Mouse (Mus musculus): ENCODE measurements around the gene Ranbp17. TPM values are rescaled to one million over a fixed set of nuclear protein-coding genes. Genes with fewer than 3 reads are reported as not detected.
A peak's percentile ranks its signal among the peaks of the same experiment; 100 is the strongest.

Ranbp17 gene
- polyA plus RNA-seq, 1 experiment from 2014 or later, result 7.5 TPM

DNA sequence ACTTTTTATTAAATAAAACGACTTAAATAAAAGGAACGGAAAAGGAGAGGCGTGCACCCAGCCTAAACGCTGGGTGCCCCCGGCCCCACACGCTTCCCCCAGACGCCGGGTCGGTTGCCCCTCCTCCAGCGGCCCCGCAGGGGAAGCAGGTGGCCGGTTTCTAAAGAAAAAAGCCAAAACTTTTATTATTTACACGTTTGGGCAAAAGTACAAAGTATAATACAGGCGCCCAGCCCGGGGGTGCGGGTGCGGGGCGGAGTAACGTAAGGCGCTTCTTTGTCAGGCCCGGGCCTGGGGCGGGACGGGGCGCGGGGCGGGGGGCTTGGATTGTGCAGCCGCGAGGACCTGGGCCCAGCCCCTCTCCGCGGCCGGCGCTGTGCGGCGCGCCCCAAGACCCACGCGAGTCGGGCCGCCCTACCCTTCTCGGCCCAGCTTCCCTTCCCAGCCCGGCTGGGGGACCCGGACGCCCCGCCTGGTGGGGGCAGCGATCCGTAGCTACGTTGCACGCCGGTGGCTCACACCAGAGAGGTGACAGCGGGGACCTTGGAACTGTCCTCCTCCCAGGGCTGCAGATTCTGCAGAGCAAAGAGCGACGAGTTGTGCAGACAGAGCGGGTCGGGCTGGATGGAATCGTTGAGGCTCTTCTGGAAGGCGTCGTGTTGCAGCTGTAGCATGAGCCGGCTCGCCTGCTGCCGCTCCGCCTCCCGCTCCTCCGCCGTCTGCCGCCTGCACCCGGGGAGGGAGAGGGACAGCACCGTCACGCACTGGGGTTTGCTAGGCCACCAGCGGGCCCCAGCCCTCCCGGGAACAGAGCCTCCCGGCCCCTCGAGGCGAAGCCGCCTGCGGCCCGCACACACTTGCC, 312.6 kb downstream of the Ranbp17 start:
- Histone ChIP-seq H3K4me1 (ENCODE audit: control insufficient read depth, insufficient read depth, low read length) (peaks cover 20% of the 10 kb centered on the region), H3K4me2 (peak overlapping the region; percentile 61), H3K27ac (ENCODE audit: low read depth, low read length) (no peak overlapping the region), H3K4me3 (ENCODE audit: low read depth, low read length) (peak overlapping the region; percentile 30), H3K36me3 (ENCODE audit: control insufficient read depth, insufficient read depth, low read length) (no peaks in the 10 kb centered on the region), H3K9me3 (replicated peaks; ENCODE audit: control insufficient read depth, low read length) (peaks cover 3% of the 10 kb centered on the region; the same call in 1 of the 2 replicates), H3K27me3 (ENCODE audit: control insufficient read depth, insufficient read depth, low read length) (peaks cover 94% of the 10 kb centered on the region), H3K9ac (ENCODE audit: low read depth, low read length) (no peak overlapping the region)
- peak; percentile 24; the same call in 1 of the 2 replicates for ATAC-seq (replicated peaks; ENCODE audit: insufficient number of reproducible peaks, low FRiP score, low TSS enrichment)
- WGBS (ENCODE audit: insufficient replicate concordance), result under 1% methylated on average over 76 of the region's 76 CpGs

DNA sequence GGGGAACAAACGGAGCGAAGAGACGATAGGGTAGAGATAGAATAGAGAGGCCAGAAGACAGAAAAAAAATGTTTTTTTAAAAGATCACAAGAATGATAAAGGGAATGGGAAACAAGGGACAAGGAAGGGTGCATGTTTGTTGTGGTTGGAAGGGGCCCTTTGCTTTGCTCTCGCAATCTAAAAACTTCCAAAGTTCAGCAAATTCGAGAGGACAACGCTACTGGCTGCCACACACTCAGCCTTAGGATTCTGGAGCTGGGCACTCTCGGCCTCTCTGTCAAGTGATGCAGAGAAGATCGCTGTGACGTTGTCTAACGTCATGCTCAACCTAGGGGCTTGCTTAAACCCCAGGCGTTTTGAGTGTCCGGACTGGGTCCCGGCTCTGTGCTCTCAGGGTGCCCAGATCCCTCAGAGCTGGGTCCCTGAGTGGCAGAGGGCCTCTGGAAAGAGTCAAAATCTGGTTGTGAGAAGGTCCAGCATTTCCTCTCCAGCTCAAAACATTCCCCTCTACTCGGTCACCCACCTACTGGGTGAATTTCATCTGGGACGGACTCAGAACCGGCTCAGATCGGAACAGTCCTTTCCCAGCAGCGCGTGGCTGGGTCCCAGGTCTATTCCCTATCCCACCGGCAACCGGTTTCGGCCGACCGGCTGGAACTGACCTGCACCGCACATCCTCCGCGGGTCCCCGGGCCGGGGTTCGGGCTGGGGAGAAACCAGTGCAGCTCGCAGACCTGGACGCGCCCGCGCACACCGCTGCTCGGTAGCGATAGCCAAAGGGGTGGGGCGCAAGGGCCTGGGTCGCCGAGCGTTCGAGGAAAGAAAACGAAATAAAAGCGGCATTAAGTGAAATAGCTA, 313.4 kb downstream of the Ranbp17 start:
- peaks cover 94% of the 10 kb centered on the region for H3K27me3 ChIP-seq (ENCODE audit: control insufficient read depth, insufficient read depth, low read length)
- no peaks in the 10 kb centered on the region for H3K36me3 ChIP-seq (ENCODE audit: control insufficient read depth, insufficient read depth, low read length)
- H3K4me1 ChIP-seq (ENCODE audit: control insufficient read depth, insufficient read depth, low read length), result peaks cover 20% of the 10 kb centered on the region
- no peak overlapping the region for H3K27ac ChIP-seq (ENCODE audit: low read depth, low read length)
- no peak for ATAC-seq (replicated peaks; ENCODE audit: insufficient number of reproducible peaks, low FRiP score, low TSS enrichment)
- H3K4me3 ChIP-seq (ENCODE audit: low read depth, low read length), result peak overlapping the region; percentile 30
- 1% methylated on average over 45 of the region's 45 CpGs for WGBS (ENCODE audit: insufficient replicate concordance)
- peak overlapping the region; percentile 61 for H3K4me2 ChIP-seq
- peaks cover 3% of the 10 kb centered on the region; the same call in 1 of the 2 replicates for H3K9me3 ChIP-seq (replicated peaks; ENCODE audit: control insufficient read depth, low read length)
- no peak overlapping the region for H3K9ac ChIP-seq (ENCODE audit: low read depth, low read length)

DNA sequence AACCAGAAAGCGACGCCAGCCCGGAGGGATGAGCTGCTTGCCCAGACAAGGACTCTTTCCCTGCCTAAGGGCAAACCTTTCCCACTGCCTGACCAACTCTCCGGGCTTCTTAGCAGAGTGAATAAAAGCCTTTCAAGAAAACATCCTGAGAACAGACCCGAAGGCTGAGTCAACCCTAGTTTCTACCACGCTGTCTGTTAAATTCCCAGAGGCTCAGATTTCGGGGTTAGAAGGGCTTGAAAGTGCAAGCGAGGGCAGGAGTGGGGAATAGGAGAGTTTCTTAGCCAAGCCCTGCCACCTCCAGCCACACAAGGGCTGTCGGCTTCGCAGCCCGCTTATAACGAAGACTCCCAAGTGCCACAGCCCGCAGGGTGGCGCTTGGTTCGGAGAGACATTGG, 314.4 kb downstream of the Ranbp17 start:
- no peak overlapping the region for H3K27ac ChIP-seq (ENCODE audit: low read depth, low read length)
- no peaks in the 10 kb centered on the region for H3K36me3 ChIP-seq (ENCODE audit: control insufficient read depth, insufficient read depth, low read length)
- H3K9me3 ChIP-seq (replicated peaks; ENCODE audit: control insufficient read depth, low read length), result peaks cover 3% of the 10 kb centered on the region; the same call in 1 of the 2 replicates
- no peak for ATAC-seq (replicated peaks; ENCODE audit: insufficient number of reproducible peaks, low FRiP score, low TSS enrichment)
- no peak overlapping the region for H3K4me2 ChIP-seq
- H3K4me3 ChIP-seq (ENCODE audit: low read depth, low read length), result no peak overlapping the region
- WGBS (ENCODE audit: insufficient replicate concordance), result 2% methylated on average over 15 of the region's 15 CpGs
- H3K27me3 ChIP-seq (ENCODE audit: control insufficient read depth, insufficient read depth, low read length), result peaks cover 88% of the 10 kb centered on the region
- peaks cover 20% of the 10 kb centered on the region for H3K4me1 ChIP-seq (ENCODE audit: control insufficient read depth, insufficient read depth, low read length)
- H3K9ac ChIP-seq (ENCODE audit: low read depth, low read length), result no peak overlapping the region

DNA sequence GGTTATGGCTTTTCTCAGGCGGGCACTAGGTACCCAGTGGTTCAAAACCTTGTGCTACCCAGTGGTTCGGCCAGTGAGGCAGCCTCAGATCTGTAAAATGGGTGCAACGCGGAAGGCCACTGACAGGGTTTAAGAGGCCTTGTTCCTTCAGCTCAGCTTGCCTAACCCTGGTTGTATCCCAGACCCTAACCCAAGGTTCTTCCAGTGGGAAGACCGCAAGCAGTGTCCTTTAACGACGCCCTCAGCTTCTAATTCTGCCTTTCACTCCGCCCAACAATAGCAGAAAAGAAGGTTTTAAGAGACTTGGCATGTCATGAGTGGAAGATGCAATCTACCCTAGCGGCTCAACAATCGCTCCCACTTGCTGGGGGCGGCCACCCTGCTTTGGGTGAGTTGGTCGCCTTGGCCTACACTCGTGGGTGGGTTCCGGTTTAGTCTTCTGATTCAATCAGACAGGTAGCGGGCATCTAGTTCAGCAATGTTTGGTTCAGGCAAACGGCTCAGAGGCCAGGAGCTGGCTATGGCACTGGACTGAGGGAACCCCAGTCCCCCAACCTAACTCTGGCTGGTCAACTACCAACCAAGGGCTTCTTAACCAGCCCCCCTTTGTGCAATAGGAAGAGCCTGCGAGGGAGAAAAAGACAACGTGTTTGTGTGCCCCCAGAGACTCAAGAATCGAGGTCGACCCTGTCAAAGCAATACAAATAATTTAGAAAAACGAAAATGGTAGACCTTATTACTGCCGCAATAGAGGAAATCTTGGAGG, 315.0 kb downstream of the Ranbp17 start:
- Histone ChIP-seq H3K9ac (ENCODE audit: low read depth, low read length) (no peak overlapping the region), H3K4me1 (ENCODE audit: control insufficient read depth, insufficient read depth, low read length) (peaks cover 20% of the 10 kb centered on the region), H3K27me3 (ENCODE audit: control insufficient read depth, insufficient read depth, low read length) (peaks cover 89% of the 10 kb centered on the region), H3K9me3 (replicated peaks; ENCODE audit: control insufficient read depth, low read length) (peaks cover 3% of the 10 kb centered on the region; the same call in 1 of the 2 replicates), H3K4me3 (ENCODE audit: low read depth, low read length) (no peak overlapping the region), H3K36me3 (ENCODE audit: control insufficient read depth, insufficient read depth, low read length) (no peaks in the 10 kb centered on the region), H3K27ac (ENCODE audit: low read depth, low read length) (no peak overlapping the region), H3K4me2 (no peak overlapping the region)
- ATAC-seq (replicated peaks; ENCODE audit: insufficient number of reproducible peaks, low FRiP score, low TSS enrichment), result no peak
- WGBS (ENCODE audit: insufficient replicate concordance), result 20% methylated on average over 22 of the region's 22 CpGs

DNA sequence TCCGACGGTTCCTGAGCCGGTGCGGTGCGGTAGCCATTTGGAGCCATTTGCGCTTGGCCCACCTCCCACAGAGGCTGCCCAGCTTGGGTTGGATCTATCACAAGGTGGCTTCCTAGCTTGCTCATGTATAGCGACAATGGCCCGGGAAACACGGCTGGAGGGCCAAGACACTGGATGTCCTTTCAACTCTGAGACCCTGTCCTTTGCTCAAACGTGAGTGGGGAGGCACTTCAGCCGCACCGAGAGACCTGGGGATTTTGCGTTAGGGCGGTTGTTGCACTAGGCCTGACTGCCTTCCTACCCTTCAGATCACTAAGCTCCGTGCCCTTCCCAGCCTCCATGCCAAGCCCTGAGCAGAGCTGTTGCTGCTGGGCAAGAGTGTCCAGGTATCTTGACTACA, 315.9 kb downstream of the Ranbp17 start:
- no peak overlapping the region for H3K27ac ChIP-seq (ENCODE audit: low read depth, low read length)
- ATAC-seq (replicated peaks; ENCODE audit: insufficient number of reproducible peaks, low FRiP score, low TSS enrichment), result no peak

DNA sequence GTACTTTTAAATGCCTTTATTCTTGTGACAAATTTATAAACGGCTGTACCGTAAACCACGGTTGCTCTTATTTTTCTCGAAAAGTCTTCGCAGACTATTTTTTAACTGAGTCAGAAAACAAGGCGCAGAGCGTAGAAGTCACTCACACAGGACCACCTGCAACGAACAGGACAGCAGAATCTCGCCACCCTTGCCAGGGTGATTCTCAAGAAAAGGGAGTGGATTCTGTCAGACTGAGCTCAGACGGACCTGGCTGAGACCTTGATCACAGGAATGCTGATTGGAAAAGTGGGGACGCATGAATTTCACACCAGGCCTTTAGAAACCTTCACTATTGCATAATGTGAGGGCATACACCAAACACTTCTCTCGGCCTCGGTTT, 316.4 kb downstream of the Ranbp17 start:
- Histone ChIP-seq H3K9me3 (replicated peaks; ENCODE audit: control insufficient read depth, low read length) (peaks cover 3% of the 10 kb centered on the region; the same call in 1 of the 2 replicates), H3K27ac (ENCODE audit: low read depth, low read length) (no peak overlapping the region), H3K4me1 (ENCODE audit: control insufficient read depth, insufficient read depth, low read length) (peaks cover 10% of the 10 kb centered on the region), H3K9ac (ENCODE audit: low read depth, low read length) (no peak overlapping the region), H3K4me2 (no peak overlapping the region), H3K27me3 (ENCODE audit: control insufficient read depth, insufficient read depth, low read length) (peaks cover 83% of the 10 kb centered on the region), H3K36me3 (ENCODE audit: control insufficient read depth, insufficient read depth, low read length) (no peaks in the 10 kb centered on the region), H3K4me3 (ENCODE audit: low read depth, low read length) (no peak overlapping the region)
- no peak for ATAC-seq (replicated peaks; ENCODE audit: insufficient number of reproducible peaks, low FRiP score, low TSS enrichment)
- 27% methylated on average over 13 of the region's 13 CpGs for WGBS (ENCODE audit: insufficient replicate concordance)

More for the DNA sequence above, 315.9 kb downstream of the Ranbp17 start:
- Histone ChIP-seq H3K36me3 (ENCODE audit: control insufficient read depth, insufficient read depth, low read length) (no peaks in the 10 kb centered on the region), H3K27me3 (ENCODE audit: control insufficient read depth, insufficient read depth, low read length) (peaks cover 88% of the 10 kb centered on the region), H3K4me2 (no peak overlapping the region), H3K4me3 (ENCODE audit: low read depth, low read length) (no peak overlapping the region), H3K4me1 (ENCODE audit: control insufficient read depth, insufficient read depth, low read length) (peaks cover 12% of the 10 kb centered on the region), H3K9me3 (replicated peaks; ENCODE audit: control insufficient read depth, low read length) (peaks cover 3% of the 10 kb centered on the region; the same call in 1 of the 2 replicates), H3K9ac (ENCODE audit: low read depth, low read length) (no peak overlapping the region)
- 19% methylated on average over 15 of the region's 15 CpGs for WGBS (ENCODE audit: insufficient replicate concordance)

DNA sequence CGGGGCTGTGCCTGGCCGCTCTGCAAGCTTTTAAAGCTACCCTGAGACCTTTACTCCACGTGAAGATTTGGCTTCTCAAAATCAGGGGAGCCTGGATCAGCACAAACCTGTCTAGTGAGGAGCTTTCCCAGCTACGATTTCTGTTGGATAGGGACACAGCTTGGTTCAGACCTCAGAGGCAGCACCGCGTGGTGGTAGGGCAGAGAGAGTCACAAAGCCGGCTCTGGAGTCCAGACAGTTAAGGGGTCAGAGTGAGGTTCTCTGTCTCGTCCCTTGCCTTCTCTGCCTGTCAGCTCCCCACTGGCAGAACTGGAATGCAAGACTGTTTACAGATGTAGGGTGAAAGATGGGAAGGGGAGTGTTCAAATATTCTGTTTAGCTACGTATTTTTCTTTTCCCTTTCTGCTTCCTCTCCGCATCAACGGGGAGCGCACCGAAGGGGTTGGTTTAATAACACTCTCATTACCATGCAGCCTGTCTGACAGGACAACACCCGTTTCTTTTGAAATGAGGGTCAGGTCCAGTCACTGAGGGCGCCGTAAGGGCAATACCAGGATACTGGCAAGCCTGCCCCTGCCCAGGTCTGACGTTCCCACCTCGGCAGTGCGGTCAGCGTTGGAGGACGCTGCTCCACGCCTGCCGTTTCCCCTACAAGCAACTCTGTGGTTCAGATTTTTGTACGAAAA, 317.0 kb downstream of the Ranbp17 start:
- H3K4me3 ChIP-seq (ENCODE audit: low read depth, low read length), result no peak overlapping the region
- no peaks in the 10 kb centered on the region for H3K36me3 ChIP-seq (ENCODE audit: control insufficient read depth, insufficient read depth, low read length)
- no peak for ATAC-seq (replicated peaks; ENCODE audit: insufficient number of reproducible peaks, low FRiP score, low TSS enrichment)
- H3K27ac ChIP-seq (ENCODE audit: low read depth, low read length), result no peak overlapping the region
- no peak overlapping the region for H3K9ac ChIP-seq (ENCODE audit: low read depth, low read length)
- peaks cover 82% of the 10 kb centered on the region for H3K27me3 ChIP-seq (ENCODE audit: control insufficient read depth, insufficient read depth, low read length)
- no peak overlapping the region for H3K4me2 ChIP-seq
- H3K9me3 ChIP-seq (replicated peaks; ENCODE audit: control insufficient read depth, low read length), result peaks cover 3% of the 10 kb centered on the region; the same call in 1 of the 2 replicates
- H3K4me1 ChIP-seq (ENCODE audit: control insufficient read depth, insufficient read depth, low read length), result peaks cover 10% of the 10 kb centered on the region
- 8% methylated on average over 24 of the region's 24 CpGs for WGBS (ENCODE audit: insufficient replicate concordance)
